Mouse (Mus musculus): ENCODE measurements around the gene D11Wsu47e.

D11Wsu47e gene

GRCm38 (mm10) chr11:113666205-113666604 is 18.0 kb upstream of the D11Wsu47e start:
- in situ Hi-C loops (cut with MboI, MseI), result no loop called here

- in situ Hi-C loops (cut with MboI, MseI), result no loop called here
These were observed 17.6 kb upstream of the D11Wsu47e start for GRCm38 (mm10) chr11:113666648-113667047.

- in situ Hi-C loops (cut with MboI, MseI), result no loop called here
These were observed 17.1 kb upstream of the D11Wsu47e start for GRCm38 (mm10) chr11:113667122-113667521.

GRCm38 (mm10) chr11:113667704-113668103 is 16.5 kb upstream of the D11Wsu47e start:
- in situ Hi-C loops (cut with MboI, MseI), result no loop called here

GRCm38 (mm10) chr11:113668857-113669256 is 15.4 kb upstream of the D11Wsu47e start:
- in situ Hi-C loops (cut with MboI, MseI), result no loop called here

GRCm38 (mm10) chr11:113669711-113670110 is 14.5 kb upstream of the D11Wsu47e start:
- in situ Hi-C loops (cut with MboI, MseI), result no loop called here

- in situ Hi-C loops (cut with MboI, MseI), result no loop called here
These were observed 10.6 kb upstream of the D11Wsu47e start for GRCm38 (mm10) chr11:113673614-113674013.

GRCm38 (mm10) chr11:113674595-113674994 is 9.6 kb upstream of the D11Wsu47e start:
- in situ Hi-C loops (cut with MboI, MseI), result no loop called here

- in situ Hi-C loops (cut with MboI, MseI), result no loop called here
These were observed 7.4 kb upstream of the D11Wsu47e start for GRCm38 (mm10) chr11:113676847-113677246.

- in situ Hi-C loops (cut with MboI, MseI), result no loop called here
These were observed 6.8 kb upstream of the D11Wsu47e start for GRCm38 (mm10) chr11:113677378-113677777.

- in situ Hi-C loops (cut with MboI, MseI), result no loop called here
These were observed 5.8 kb upstream of the D11Wsu47e start for GRCm38 (mm10) chr11:113678373-113678772.

- in situ Hi-C loops (cut with MboI, MseI), result no loop called here
These were observed 3.3 kb upstream of the D11Wsu47e start for GRCm38 (mm10) chr11:113680954-113681353.

- in situ Hi-C loops (cut with MboI, MseI), result no loop called here
These were observed 2.2 kb upstream of the D11Wsu47e start for GRCm38 (mm10) chr11:113681979-113682378.

- in situ Hi-C loops (cut with MboI, MseI), result no loop called here
These were observed 1.1 kb upstream of the D11Wsu47e start for GRCm38 (mm10) chr11:113682897-113683626.

GRCm38 (mm10) chr11:113683627-113683956 is 620 bp upstream of the D11Wsu47e start:
- in situ Hi-C loops (cut with MboI, MseI), result no loop called here

- in situ Hi-C loops (cut with MboI, MseI), result no loop called here
These were observed 655 bp downstream of the D11Wsu47e start for GRCm38 (mm10) chr11:113684707-113685426.

GRCm38 (mm10) chr11:113687031-113687430 is 2.8 kb downstream of the D11Wsu47e start:
- in situ Hi-C loops (cut with MboI, MseI), result no loop called here

GRCm38 (mm10) chr11:113690506-113690905 is 6.3 kb downstream of the D11Wsu47e start:
- in situ Hi-C loops (cut with MboI, MseI), result no loop called here

GRCm38 (mm10) chr11:113691318-113691717 is 7.1 kb downstream of the D11Wsu47e start:
- in situ Hi-C loops (cut with MboI, MseI), result no loop called here

GRCm38 (mm10) chr11:113691851-113692250 is 7.6 kb downstream of the D11Wsu47e start:
- in situ Hi-C loops (cut with MboI, MseI), result no loop called here

GRCm38 (mm10) chr11:113697571-113697970 is 13.4 kb downstream of the D11Wsu47e start:
- in situ Hi-C loops (cut with MboI, MseI), result no loop called here

GRCm38 (mm10) chr11:113698013-113698545 is 13.9 kb downstream of the D11Wsu47e start:
- in situ Hi-C loops (cut with MboI, MseI), result no loop called here

GRCm38 (mm10) chr11:113699643-113700042 is 15.4 kb downstream of the D11Wsu47e start:
- in situ Hi-C loops (cut with MboI, MseI), result loop anchor here (5.0 kb wide), 1 partner anchor 113 kb away; no protein-coding TSS in a partner anchor

All from regulatory T cell (primary cell).